Mouse (Mus musculus) stomach, embryonic 14.5 days (tissue): ENCODE measurements at regions not wholly inside any gene's neighbourhood (a gene's known extent, or its start where the extent isn't known, plus 50 kb on each side); places are given as distances from the start of the nearest gene placed in this dataset.

Source experiments
- ATAC-seq: fragments of 200-750 bp; cut with Nextera tagmentation; 2 replicates; pipeline ENCODE4 v1.8.0; 2017; ENCODE audit warnings: low read depth, moderate TSS enrichment; ENCODE audit not compliant: insufficient number of reproducible peaks, insufficient read depth, low FRiP score
- H3K27ac ChIP-seq: fragments of 300-500 bp; sonication (generic); 2 replicates; pipeline ENCODE4 v1.5.1; 2014; ENCODE audit warnings: mild to moderate bottlenecking, low read length, moderate library complexity, mixed read lengths
- H3K27me3 ChIP-seq: fragments of 300-500 bp; sonication (generic); 2 replicates; pipeline ENCODE4 v1.6.1; 2014; ENCODE audit warnings: low read length, control low read depth, mixed read lengths; ENCODE audit not compliant: control insufficient read depth, insufficient read depth
- H3K36me3 ChIP-seq: fragments of 300-500 bp; sonication (generic); 2 replicates; pipeline ENCODE4 v1.6.1; 2014; ENCODE audit warnings: mild to moderate bottlenecking, control low read depth, low read length, moderate library complexity, mixed read lengths; ENCODE audit not compliant: control insufficient read depth, insufficient read depth
- H3K4me1 ChIP-seq: fragments of 300-500 bp; sonication (generic); 2 replicates; pipeline ENCODE4 v1.6.1; 2014; ENCODE audit warnings: low read length, control low read depth, mixed read lengths; ENCODE audit not compliant: control insufficient read depth, insufficient read depth
- H3K4me2 ChIP-seq: fragments of 300-500 bp; sonication (generic); replicated peaks from 2 replicates; pipeline ENCODE4 v1.6.1; 2014; ENCODE audit warnings: low read depth, low read length, control low read depth
- H3K4me3 ChIP-seq: fragments of 300-500 bp; sonication (generic); 2 replicates; pipeline ENCODE4 v1.5.1; 2014; ENCODE audit warnings: low read depth, low read length, control low read depth
- H3K9ac ChIP-seq: fragments of 300-500 bp; sonication (generic); replicated peaks from 2 replicates; pipeline ENCODE4 v1.6.1; 2014; ENCODE audit warnings: low read depth, mild to moderate bottlenecking, control low read depth, low read length, moderate library complexity, mixed read lengths
- H3K9me3 ChIP-seq: fragments of 300-500 bp; sonication (generic); 2 replicates; pipeline ENCODE4 v1.6.1; 2016; ENCODE audit warnings: low read depth, low read length, control low read depth; ENCODE audit not compliant: control insufficient read depth
- WGBS: fragments of 180-500 bp; shearing (Covaris S2); extraction: QIAGEN DNeasy Blood & Tissue Kit; methylation state at CpG from one replicate; pipeline ENCODE4 v1.1.7; 2014; 5-methylcytosine and 5-hydroxymethylcytosine counted together

DNA sequence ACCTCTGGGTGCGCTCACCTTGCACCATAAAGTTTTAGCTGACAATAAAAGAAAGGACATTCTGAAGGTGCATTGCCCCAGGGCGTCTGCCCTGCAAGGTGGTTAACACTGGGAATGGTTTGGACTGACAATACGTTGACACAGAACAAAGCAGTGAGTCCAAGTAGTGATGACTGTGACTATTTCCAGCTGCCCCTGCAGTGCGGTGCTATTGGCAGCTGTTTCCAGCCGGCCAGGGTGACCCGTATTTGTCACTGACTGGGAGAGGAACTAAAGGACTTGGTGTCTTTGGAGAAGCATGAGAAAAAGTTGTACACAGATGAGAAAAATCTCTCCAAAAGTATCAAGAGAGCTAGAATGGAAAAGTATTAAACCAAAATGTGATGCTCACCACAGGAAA, 52.0 kb upstream of the Vtcn1 start:
- Histone ChIP-seq H3K4me3 (no peak overlapping the region), H3K4me2 (no peak overlapping the region), H3K4me1 (peaks cover 12% of the 10 kb centered on the region), H3K27ac (no peak overlapping the region), H3K27me3 (no peaks in the 10 kb centered on the region), H3K9me3 (no peaks in the 10 kb centered on the region), H3K9ac (no peak overlapping the region), H3K36me3 (no peaks in the 10 kb centered on the region)
- WGBS: 66% methylated on average over 6 of the region's 6 CpGs
- no peak for ATAC-seq

DNA sequence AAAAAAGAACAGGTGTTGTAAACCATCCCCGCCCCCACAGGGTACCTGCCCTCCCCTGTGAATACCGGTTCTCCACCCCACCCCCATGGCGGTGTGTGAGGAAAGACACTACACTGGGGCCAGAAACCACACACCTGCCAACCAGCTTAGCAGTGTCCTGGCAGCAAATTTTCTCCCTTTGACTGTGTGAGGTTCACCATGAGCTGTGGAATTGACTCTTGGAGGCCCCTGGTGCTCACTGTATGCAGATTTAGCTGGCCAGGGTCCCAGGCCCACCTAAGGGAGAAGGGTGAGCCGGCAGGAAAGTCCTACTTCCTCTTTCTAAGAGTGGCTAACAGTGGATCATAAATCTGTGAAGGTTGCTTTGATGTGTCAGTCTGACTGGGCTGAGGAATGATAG, 53.9 kb upstream of the Vtcn1 start:
- Histone ChIP-seq H3K27ac (no peak overlapping the region), H3K9me3 (no peaks in the 10 kb centered on the region), H3K36me3 (no peaks in the 10 kb centered on the region), H3K4me1 (peaks cover 12% of the 10 kb centered on the region), H3K27me3 (no peaks in the 10 kb centered on the region), H3K4me2 (no peak overlapping the region), H3K4me3 (no peak overlapping the region), H3K9ac (no peak overlapping the region)
- ATAC-seq: 0 out of 2 replicates have a peak, but pooled peaks have one; percentile 53
- WGBS: 60% methylated on average over 4 of the region's 4 CpGs

DNA sequence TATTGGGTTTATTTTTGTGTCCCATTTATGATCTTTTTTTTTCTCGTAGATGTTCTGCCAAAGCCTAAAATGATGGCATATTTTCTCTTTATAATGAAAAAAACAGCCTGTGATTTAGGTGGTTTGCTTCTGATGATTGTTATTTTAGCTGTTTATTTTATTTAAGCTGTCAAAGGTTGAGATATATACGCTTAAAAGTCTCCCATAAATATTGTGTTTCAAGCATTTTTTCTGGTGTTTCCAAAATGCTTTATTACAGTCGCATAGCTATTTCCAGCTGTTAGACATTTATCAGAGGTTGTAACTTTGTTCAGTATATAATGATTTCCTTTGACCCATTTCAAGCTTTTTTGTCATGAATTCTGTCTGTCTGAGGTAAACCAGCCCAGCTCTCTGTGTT, 54.4 kb upstream of the Vtcn1 start:
- Histone ChIP-seq H3K27me3 (no peaks in the 10 kb centered on the region), H3K4me2 (no peak overlapping the region), H3K27ac (no peak overlapping the region), H3K9ac (no peak overlapping the region), H3K9me3 (no peaks in the 10 kb centered on the region), H3K4me1 (peaks cover 12% of the 10 kb centered on the region), H3K4me3 (no peak overlapping the region), H3K36me3 (no peaks in the 10 kb centered on the region)
- ATAC-seq: no peak
- WGBS: 58% methylated on average over 3 of the region's 3 CpGs

DNA sequence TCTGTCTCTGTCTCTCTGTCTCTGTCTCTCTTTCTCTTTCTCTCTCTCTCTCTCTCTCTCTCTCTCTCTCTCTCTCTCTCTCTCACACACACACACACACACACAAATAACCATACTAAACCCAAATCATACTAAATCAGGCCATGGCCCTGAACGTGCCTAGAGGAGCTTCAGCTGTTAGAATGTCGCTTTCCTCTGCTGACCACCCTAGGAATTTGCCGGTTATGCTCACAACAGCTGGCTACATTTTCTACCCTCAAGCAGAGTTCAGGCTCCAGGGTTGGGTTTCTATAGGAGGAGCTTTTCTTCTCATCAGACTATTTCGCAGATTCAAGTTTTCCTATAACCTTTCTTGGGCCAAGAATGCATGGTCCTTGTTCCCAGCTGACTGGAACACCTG, 56.1 kb upstream of the Vtcn1 start:
- 57% methylated on average over 4 of the region's 4 CpGs for WGBS
- H3K9ac ChIP-seq: no peak overlapping the region
- H3K4me2 ChIP-seq: no peak overlapping the region
- no peaks in the 10 kb centered on the region for H3K36me3 ChIP-seq
- ATAC-seq: no peak
- no peaks in the 10 kb centered on the region for H3K9me3 ChIP-seq
- H3K27me3 ChIP-seq: no peaks in the 10 kb centered on the region
- H3K4me3 ChIP-seq: no peak overlapping the region
- H3K4me1 ChIP-seq: peaks cover 11% of the 10 kb centered on the region
- no peak overlapping the region for H3K27ac ChIP-seq

DNA sequence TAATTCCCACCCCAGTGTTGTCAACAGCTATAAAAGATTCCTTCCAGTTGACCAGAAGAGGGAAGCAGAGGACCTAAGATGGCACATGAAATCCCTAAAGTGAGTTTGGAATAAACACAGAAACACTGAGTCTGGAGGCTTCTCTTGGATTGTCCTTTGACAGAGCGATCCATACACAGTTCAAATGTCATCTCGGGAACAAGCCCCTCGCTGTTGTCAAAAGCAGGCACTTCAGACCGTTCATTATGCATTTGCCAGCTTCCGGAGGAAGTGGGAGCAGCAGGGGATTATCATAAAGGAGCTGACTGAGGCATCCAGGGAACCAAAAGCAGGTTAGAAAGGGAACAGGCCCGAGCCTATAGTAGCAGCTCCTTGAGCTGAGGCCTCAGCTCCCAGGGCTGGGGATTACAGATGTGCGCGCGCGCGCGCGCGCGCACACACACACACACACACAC, 57.1 kb upstream of the Vtcn1 start:
- ATAC-seq: no peak
- H3K27me3 ChIP-seq: no peaks in the 10 kb centered on the region
- no peaks in the 10 kb centered on the region for H3K36me3 ChIP-seq
- H3K4me3 ChIP-seq: no peak overlapping the region
- no peaks in the 10 kb centered on the region for H3K9me3 ChIP-seq
- peaks cover 6% of the 10 kb centered on the region; the same call in 1 of the 2 replicates for H3K4me1 ChIP-seq
- H3K27ac ChIP-seq: no peak overlapping the region; the same call in 1 of the 2 replicates
- H3K9ac ChIP-seq: no peak overlapping the region
- 33% methylated on average over 15 of the region's 15 CpGs for WGBS
- H3K4me2 ChIP-seq: peak overlapping the region; percentile 19; the same call in 1 of the 2 replicates

DNA sequence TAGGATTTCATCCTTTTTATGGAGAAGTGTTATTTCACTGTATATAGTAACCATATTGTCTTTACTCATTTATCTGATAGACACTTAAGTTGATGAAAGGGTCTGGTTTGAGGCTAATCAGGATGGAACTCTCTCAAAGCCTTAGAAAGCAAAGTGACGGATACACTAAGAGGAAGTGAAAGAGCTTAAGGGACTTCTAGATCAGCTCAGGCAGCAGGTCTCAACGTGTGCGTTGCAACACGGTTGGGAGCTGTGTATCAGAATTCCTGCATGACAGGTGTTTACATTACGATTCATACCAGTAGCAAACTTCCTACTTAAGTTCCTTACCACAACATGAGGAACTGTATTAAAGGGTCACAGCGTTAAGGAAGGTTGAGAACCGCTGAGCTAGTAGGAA, 59.9 kb upstream of the Vtcn1 start:
- no peak for ATAC-seq
- Histone ChIP-seq H3K9ac (no peak overlapping the region), H3K4me3 (no peak overlapping the region), H3K4me1 (no peaks in the 10 kb centered on the region), H3K27me3 (no peaks in the 10 kb centered on the region), H3K36me3 (no peaks in the 10 kb centered on the region), H3K9me3 (no peaks in the 10 kb centered on the region), H3K27ac (no peak overlapping the region), H3K4me2 (no peak overlapping the region)
- WGBS: 23% methylated on average over 7 of the region's 7 CpGs

DNA sequence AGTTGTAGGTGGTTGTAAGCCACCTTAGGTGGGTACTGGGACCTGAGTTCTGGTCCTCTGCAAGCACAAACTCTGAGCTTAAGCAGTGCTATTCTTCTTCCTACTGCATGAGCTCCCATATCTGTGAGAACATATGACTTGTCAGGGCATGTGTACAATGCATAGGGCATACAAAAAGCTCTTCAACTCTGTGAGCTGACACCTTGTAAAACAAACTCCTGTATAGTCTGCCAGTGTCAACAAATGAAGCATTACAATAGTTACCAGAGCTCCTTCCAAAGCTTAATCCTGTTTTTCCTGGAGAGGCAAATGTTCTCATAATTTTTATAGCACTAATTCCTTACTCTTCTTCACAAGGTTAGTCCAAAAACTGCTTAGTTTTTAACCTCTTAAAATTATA, 62.4 kb upstream of the Vtcn1 start:
- no peak for ATAC-seq
- Histone ChIP-seq H3K27me3 (no peaks in the 10 kb centered on the region), H3K27ac (no peak overlapping the region)

DNA sequence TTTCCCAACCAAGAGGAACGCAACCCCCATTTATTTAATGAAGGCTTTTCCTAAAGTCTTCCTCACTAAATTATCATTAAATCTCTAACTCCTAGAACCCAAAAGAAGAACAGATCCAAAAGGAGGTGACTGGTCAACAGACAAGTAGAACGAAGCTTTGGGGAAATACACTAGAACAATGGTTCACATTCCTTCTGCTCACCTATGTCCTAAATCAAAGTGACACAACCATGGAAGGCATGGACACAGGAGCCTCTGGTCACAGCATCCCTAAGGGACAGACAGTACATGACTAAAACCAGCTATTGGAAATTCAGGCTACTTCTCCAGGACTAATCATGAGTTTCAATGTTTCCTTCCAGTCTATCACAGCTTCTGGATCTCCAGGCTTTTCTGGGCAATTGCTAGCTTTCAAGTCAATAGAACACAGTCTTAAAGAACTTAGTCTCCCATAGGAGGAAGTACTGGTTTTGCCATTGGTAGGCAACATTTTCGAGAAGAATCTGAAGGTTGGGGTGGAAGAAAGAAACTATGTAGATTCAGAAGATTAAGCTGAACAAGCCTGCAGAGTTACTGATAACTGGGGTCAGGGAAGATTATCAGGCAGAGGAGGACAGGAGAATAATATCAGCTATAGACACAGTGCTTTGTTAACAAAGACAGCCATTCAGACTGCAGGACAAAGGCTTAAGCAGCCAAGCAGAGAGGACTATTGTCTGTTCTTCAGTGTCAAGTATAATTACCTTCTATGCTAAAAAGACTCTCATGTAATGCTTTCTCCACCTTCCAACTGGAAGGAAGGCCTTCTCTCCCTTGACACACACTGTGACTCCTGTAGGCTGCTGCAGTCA, 65.9 kb upstream of the Vtcn1 start:
- Histone ChIP-seq H3K4me2 (no peak overlapping the region), H3K4me1 (no peaks in the 10 kb centered on the region), H3K36me3 (no peaks in the 10 kb centered on the region), H3K9me3 (no peaks in the 10 kb centered on the region), H3K4me3 (no peak overlapping the region), H3K27me3 (no peaks in the 10 kb centered on the region), H3K9ac (no peak overlapping the region), H3K27ac (no peak overlapping the region)
- WGBS: 78% methylated on average over 3 of the region's 3 CpGs
- no peak for ATAC-seq

More for the DNA sequence above, 62.4 kb upstream of the Vtcn1 start:
- H3K4me3 ChIP-seq: no peak overlapping the region
- no peaks in the 10 kb centered on the region for H3K36me3 ChIP-seq
- H3K9me3 ChIP-seq: no peaks in the 10 kb centered on the region
- H3K9ac ChIP-seq: no peak overlapping the region
- H3K4me2 ChIP-seq: no peak overlapping the region
- no peaks in the 10 kb centered on the region for H3K4me1 ChIP-seq

DNA sequence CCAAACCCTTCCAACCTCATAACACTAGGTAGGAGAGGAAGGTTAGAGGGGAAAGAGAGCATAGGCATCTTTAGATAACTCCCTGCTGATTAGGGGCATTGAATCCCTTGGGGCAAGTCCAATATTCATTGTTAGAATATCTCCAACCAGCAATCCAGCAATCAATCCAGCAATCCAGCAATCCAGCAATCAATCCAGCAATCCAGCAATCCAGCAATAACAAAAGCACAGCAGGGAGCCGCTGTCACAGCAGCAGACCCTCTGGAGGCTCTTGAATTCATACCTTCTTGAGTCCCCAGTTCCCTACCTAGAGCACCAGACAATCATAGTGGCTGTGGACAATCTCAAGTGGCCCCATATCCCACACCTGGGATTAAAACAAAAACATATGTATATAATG, 69.4 kb upstream of the Man1a2 start:
- Histone ChIP-seq H3K27ac (no peak overlapping the region), H3K9ac (no peak overlapping the region), H3K9me3 (no peaks in the 10 kb centered on the region), H3K4me3 (no peak overlapping the region), H3K4me1 (no peaks in the 10 kb centered on the region), H3K27me3 (no peaks in the 10 kb centered on the region), H3K36me3 (no peaks in the 10 kb centered on the region), H3K4me2 (no peak overlapping the region)
- no peak for ATAC-seq
- WGBS: 74% methylated on average over 1 of the region's 1 CpGs
